Mouse (Mus musculus): ENCODE measurements around the gene Zfhx3. TPM values are rescaled to one million over a fixed set of nuclear protein-coding genes. Genes with fewer than 3 reads are reported as not detected.

The Zfhx3 gene
- polyA plus RNA-seq, 1 experiment = 1.5 TPM

- DNase-seq (ENCODE audit: extremely low spot score in 1 of 2, low spot score in 1 of 2) = no peak
Observed at GRCm38 (mm10) chr8:108694516-108694915, 752.1 kb downstream of the Zfhx3 start.

- no peak for DNase-seq (ENCODE audit: extremely low spot score in 1 of 2, low spot score in 1 of 2)
Observed at GRCm38 (mm10) chr8:108695242-108695880, 752.9 kb downstream of the Zfhx3 start.

- DNase-seq (ENCODE audit: extremely low spot score in 1 of 2, low spot score in 1 of 2) = no peak
Observed at GRCm38 (mm10) chr8:108695938-108696630, 753.6 kb downstream of the Zfhx3 start.

GRCm38 (mm10) chr8:108696631-108697410 is 754.4 kb downstream of the Zfhx3 start:
- DNase-seq (ENCODE audit: extremely low spot score in 1 of 2, low spot score in 1 of 2) = no peak

GRCm38 (mm10) chr8:108697589-108697988 is 755.1 kb downstream of the Zfhx3 start:
- no peak for DNase-seq (ENCODE audit: extremely low spot score in 1 of 2, low spot score in 1 of 2)

- no peak for DNase-seq (ENCODE audit: extremely low spot score in 1 of 2, low spot score in 1 of 2)
Observed at GRCm38 (mm10) chr8:108698101-108698660, 755.7 kb downstream of the Zfhx3 start.

- no peak for DNase-seq (ENCODE audit: extremely low spot score in 1 of 2, low spot score in 1 of 2)
Observed at GRCm38 (mm10) chr8:108699011-108699410, 756.6 kb downstream of the Zfhx3 start.

GRCm38 (mm10) chr8:108699454-108700345 is 757.3 kb downstream of the Zfhx3 start:
- no peak for DNase-seq (ENCODE audit: extremely low spot score in 1 of 2, low spot score in 1 of 2)

GRCm38 (mm10) chr8:108701381-108702175 is 759.1 kb downstream of the Zfhx3 start:
- no peak for DNase-seq (ENCODE audit: extremely low spot score in 1 of 2, low spot score in 1 of 2)

- DNase-seq (ENCODE audit: extremely low spot score in 1 of 2, low spot score in 1 of 2) = no peak
Observed at GRCm38 (mm10) chr8:108702201-108702600, 759.8 kb downstream of the Zfhx3 start.

GRCm38 (mm10) chr8:108705751-108706150 is 763.3 kb downstream of the Zfhx3 start:
- no peak for DNase-seq (ENCODE audit: extremely low spot score in 1 of 2, low spot score in 1 of 2)

GRCm38 (mm10) chr8:108706491-108706847 is 764.0 kb downstream of the Zfhx3 start:
- DNase-seq (ENCODE audit: extremely low spot score in 1 of 2, low spot score in 1 of 2) = no peak

GRCm38 (mm10) chr8:108706848-108707541 is 764.6 kb downstream of the Zfhx3 start:
- no peak for DNase-seq (ENCODE audit: extremely low spot score in 1 of 2, low spot score in 1 of 2)

- DNase-seq (ENCODE audit: extremely low spot score in 1 of 2, low spot score in 1 of 2) = no peak
Observed at GRCm38 (mm10) chr8:108707576-108708281, 765.3 kb downstream of the Zfhx3 start.

- DNase-seq (ENCODE audit: extremely low spot score in 1 of 2, low spot score in 1 of 2) = no peak
Observed at GRCm38 (mm10) chr8:108708833-108709387, 766.5 kb downstream of the Zfhx3 start.

GRCm38 (mm10) chr8:108709441-108709840 is 767.0 kb downstream of the Zfhx3 start:
- DNase-seq (ENCODE audit: extremely low spot score in 1 of 2, low spot score in 1 of 2) = no peak

GRCm38 (mm10) chr8:108709928-108710606 is 767.6 kb downstream of the Zfhx3 start:
- no peak for DNase-seq (ENCODE audit: extremely low spot score in 1 of 2, low spot score in 1 of 2)
